Mouse (Mus musculus): ENCODE data around the gene Pfas. TPM values are rescaled to one million over a fixed set of nuclear protein-coding genes. Genes with fewer than 3 reads are reported as not detected.
"Not testable (repeated sequence)": the region's sequence is repeated elsewhere in the genome, so short reads cannot be mapped to it uniquely, and the experiment has no call there.

Pfas gene
- polyA plus RNA-seq, 1 experiment from 2014 or later = 12.9 TPM

DNA sequence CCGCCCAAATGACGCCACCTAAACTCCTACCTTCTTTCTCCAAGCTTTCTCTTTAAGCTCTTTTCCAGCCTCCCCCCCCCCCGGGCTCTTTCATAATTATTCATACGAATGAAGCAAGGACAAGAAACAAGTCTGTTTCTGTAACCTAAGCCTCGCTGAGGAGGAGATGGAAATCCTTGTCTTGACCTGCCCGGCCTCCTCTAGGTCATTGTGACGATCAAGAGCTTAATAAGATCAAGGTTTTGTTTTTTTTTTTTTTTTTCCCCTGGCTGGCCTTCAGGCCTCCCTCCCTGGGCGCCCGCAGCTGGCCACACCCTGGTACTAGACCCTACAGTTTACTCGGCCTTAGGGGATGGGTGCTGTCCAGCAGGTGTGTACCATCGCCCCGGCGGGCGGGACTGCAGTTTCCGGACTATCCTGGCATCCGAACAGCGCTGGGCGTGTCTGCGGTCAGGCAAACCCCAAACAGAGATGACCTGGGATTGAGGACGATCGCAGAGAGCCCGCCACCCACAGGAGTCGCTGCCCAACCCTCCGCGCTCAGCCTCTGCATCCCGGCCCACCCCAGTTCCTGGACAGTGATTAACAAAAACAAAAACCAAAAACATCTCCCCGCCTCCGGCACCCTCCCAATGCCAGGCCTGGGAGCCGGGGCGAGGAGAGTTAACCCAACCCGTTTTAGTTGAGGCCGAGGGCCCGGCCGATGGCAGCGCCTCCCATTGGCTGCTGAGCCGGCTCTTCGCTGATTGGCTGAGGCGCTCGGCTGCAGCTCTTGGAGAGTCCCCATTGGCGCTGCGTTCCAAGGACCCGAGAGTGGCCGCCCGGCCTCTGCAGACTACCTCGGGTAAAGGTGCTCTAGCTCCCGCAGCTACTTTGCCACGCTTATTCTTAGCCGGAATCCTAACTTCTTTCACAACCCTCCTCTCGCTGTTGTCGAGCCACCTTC, 40.6 kb downstream of the Pfas start, which contains the start of gene Slc25a35:
TSS of gene Slc25a35 (plus strand) at position 795 of the 946 bp plus-strand sequence.
- H3K9me3 ChIP-seq (ENCODE audit: control insufficient read depth, low read length) = no peaks in the 10 kb centered on the region
- H3K9ac ChIP-seq (ENCODE audit: low read depth, low read length) = peak within 1 kb of the TSS; percentile 79
- no peaks in the 10 kb centered on the region for H3K27me3 ChIP-seq (replicated peaks; ENCODE audit: control insufficient read depth, insufficient read depth, low read length)
- peak within 1 kb of the TSS; percentile 77 for H3K27ac ChIP-seq (ENCODE audit: low read depth, low read length)
- no peaks in the 10 kb centered on the region for H3K36me3 ChIP-seq (ENCODE audit: control insufficient read depth, insufficient read depth, low read length)
- ATAC-seq = peak; percentile 97
- H3K4me1 ChIP-seq (ENCODE audit: control insufficient read depth, insufficient read depth, low read depth, low read length) = peaks cover 12% of the 10 kb centered on the region
- H3K4me2 ChIP-seq (ENCODE audit: low read length) = peak within 1 kb of the TSS; percentile 95
- WGBS = under 1% methylated on average over 50 of the region's 50 CpGs
- peak within 1 kb of the TSS; percentile 68 for H3K4me3 ChIP-seq (ENCODE audit: low read length)

DNA sequence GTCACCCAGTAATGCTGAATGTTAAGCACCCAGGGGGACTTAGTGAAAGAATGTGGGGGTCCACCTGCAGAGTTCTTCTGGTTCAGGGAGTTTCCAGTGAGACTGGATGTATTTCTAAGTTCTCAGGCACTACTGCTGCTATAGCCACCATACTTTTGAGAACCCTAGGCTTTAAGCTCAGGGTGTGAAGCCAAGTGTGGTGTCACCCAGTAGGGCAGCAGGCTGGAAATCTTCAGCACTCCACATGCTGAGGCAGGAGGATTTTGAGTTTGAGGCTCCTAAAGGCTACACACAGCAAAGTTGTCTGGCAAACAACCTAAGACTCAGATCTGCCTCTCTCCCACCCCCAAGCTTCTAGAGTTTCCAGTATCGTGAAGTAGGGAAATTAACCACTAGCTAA, 41.7 kb downstream of the Pfas start:
- Histone ChIP-seq H3K4me2 (ENCODE audit: low read length) (peak overlapping the region; percentile 95; the same call in 1 of the 2 replicates), H3K27me3 (replicated peaks; ENCODE audit: control insufficient read depth, insufficient read depth, low read length) (no peaks in the 10 kb centered on the region), H3K4me1 (ENCODE audit: control insufficient read depth, insufficient read depth, low read depth, low read length) (peaks cover 12% of the 10 kb centered on the region), H3K27ac (ENCODE audit: low read depth, low read length) (no peak overlapping the region), H3K4me3 (ENCODE audit: low read length) (no peak overlapping the region), H3K9ac (ENCODE audit: low read depth, low read length) (no peak overlapping the region), H3K9me3 (ENCODE audit: control insufficient read depth, low read length) (no peaks in the 10 kb centered on the region), H3K36me3 (ENCODE audit: control insufficient read depth, insufficient read depth, low read length) (no peaks in the 10 kb centered on the region)
- 61% methylated on average over 1 of the region's 1 CpGs for WGBS
- no peak for ATAC-seq

DNA sequence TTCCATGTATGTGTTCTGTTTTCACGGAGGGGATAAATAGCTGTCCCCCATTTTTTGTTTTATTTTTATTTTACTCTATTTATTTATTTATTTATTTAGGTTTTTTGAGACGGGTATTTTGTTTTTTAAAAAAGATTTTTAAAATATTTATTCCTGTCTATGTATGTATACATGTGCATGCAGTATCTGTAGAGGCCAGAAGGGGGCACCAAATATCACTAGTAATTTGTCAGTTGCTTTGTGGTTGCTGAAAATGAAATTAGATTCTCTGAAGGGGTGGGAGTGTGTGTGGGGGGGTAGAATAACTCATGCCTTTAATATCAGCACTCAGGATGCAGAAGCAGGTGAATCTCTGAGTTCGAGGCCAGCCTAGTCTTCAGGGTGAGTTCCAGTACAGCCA, 42.4 kb downstream of the Pfas start:
- H3K9me3 ChIP-seq (ENCODE audit: control insufficient read depth, low read length) = no peaks in the 10 kb centered on the region
- no peak overlapping the region for H3K4me3 ChIP-seq (ENCODE audit: low read length)
- peaks cover 12% of the 10 kb centered on the region for H3K4me1 ChIP-seq (ENCODE audit: control insufficient read depth, insufficient read depth, low read depth, low read length)
- no peak overlapping the region for H3K4me2 ChIP-seq (ENCODE audit: low read length)
- no peaks in the 10 kb centered on the region for H3K27me3 ChIP-seq (replicated peaks; ENCODE audit: control insufficient read depth, insufficient read depth, low read length)
- WGBS = 43% methylated on average over 3 of the region's 3 CpGs
- no peaks in the 10 kb centered on the region for H3K36me3 ChIP-seq (ENCODE audit: control insufficient read depth, insufficient read depth, low read length)
- ATAC-seq = no peak
- H3K27ac ChIP-seq (ENCODE audit: low read depth, low read length) = no peak overlapping the region
- no peak overlapping the region for H3K9ac ChIP-seq (ENCODE audit: low read depth, low read length)

DNA sequence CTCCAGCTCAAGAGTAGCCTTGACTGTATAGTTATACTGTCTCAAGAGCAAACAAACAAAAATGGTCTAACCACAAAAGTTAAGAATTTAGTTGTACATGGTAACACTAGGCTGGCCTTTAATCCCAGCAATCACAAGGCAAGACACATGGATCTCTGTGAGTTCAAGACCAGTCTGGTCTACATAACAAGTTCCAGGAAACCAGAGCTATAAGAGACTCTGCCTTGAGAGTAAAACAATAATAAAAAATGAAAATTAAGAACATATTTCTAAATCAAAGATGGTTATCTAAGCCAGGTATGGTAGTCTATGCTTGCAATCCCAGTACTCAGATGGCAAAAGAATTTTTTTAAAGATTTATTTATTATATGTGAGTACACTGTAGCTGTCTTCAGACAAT, 43.2 kb downstream of the Pfas start:
- Histone ChIP-seq H3K4me3 (ENCODE audit: low read length) (no peak overlapping the region), H3K9me3 (ENCODE audit: control insufficient read depth, low read length) (no peaks in the 10 kb centered on the region), H3K27me3 (replicated peaks; ENCODE audit: control insufficient read depth, insufficient read depth, low read length) (no peaks in the 10 kb centered on the region), H3K9ac (ENCODE audit: low read depth, low read length) (no peak overlapping the region), H3K36me3 (ENCODE audit: control insufficient read depth, insufficient read depth, low read length) (no peaks in the 10 kb centered on the region), H3K4me1 (ENCODE audit: control insufficient read depth, insufficient read depth, low read depth, low read length) (peaks cover 12% of the 10 kb centered on the region), H3K27ac (ENCODE audit: low read depth, low read length) (no peak overlapping the region), H3K4me2 (ENCODE audit: low read length) (no peak overlapping the region)
- no peak for ATAC-seq

DNA sequence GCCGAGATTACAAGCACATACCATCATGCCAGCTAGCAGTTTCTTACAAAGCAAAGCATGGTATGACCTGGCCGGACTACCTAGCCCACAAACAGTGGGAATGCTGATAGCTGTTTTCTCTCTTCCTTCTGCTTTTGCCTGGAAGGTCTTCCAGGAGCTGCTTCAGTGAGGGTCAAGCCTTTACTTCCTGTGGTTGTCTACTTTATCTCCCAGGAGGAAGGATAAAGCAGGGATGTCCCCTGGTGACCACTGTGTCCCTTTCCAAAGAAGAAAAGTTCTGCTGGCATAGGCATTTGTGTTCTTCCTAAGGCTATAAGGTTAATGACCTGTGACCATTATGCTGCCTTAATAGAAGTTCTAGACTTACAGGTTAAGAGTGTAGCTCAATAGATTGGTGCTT, 44.9 kb downstream of the Pfas start:
- Histone ChIP-seq H3K9me3 (ENCODE audit: control insufficient read depth, low read length) (no peaks in the 10 kb centered on the region), H3K9ac (ENCODE audit: low read depth, low read length) (no peak overlapping the region), H3K4me2 (ENCODE audit: low read length) (no peak overlapping the region), H3K4me1 (ENCODE audit: control insufficient read depth, insufficient read depth, low read depth, low read length) (peaks cover 8% of the 10 kb centered on the region), H3K27ac (ENCODE audit: low read depth, low read length) (no peak overlapping the region), H3K36me3 (ENCODE audit: control insufficient read depth, insufficient read depth, low read length) (no peaks in the 10 kb centered on the region), H3K27me3 (replicated peaks; ENCODE audit: control insufficient read depth, insufficient read depth, low read length) (no peaks in the 10 kb centered on the region; the same call in 1 of the 2 replicates), H3K4me3 (ENCODE audit: low read length) (no peak overlapping the region)
- WGBS = 79% methylated on average over 2 of the region's 2 CpGs
- no peak for ATAC-seq

DNA sequence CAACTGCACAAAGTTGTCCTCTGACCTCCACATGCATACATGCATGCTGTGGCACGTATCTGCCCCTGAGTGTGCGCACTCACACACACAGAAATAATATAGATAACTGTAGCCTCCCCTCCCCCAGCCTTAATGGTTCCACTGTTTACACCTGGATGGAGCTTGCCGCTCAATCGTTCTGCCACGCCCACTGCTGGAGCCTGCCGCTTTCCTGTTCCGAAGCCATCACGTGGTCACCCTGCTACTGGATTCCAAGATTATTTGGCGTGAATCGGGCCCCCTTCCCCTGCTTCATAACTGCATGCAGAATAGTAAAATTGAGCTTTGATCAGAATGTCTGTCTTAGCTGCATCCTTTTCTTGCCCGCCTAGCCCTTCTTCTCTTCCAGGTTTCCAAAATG, 46.1 kb downstream of the Pfas start:
- not testable (repeated sequence) for H3K27me3 ChIP-seq (replicated peaks; ENCODE audit: control insufficient read depth, insufficient read depth, low read length); H3K27ac ChIP-seq (ENCODE audit: low read depth, low read length); H3K36me3 ChIP-seq (ENCODE audit: control insufficient read depth, insufficient read depth, low read length); H3K9ac ChIP-seq (ENCODE audit: low read depth, low read length); H3K9me3 ChIP-seq (ENCODE audit: control insufficient read depth, low read length); H3K4me3 ChIP-seq (ENCODE audit: low read length); ATAC-seq; H3K4me2 ChIP-seq (ENCODE audit: low read length); H3K4me1 ChIP-seq (ENCODE audit: control insufficient read depth, insufficient read depth, low read depth, low read length)
- WGBS = 24% methylated on average over 11 of the region's 11 CpGs

DNA sequence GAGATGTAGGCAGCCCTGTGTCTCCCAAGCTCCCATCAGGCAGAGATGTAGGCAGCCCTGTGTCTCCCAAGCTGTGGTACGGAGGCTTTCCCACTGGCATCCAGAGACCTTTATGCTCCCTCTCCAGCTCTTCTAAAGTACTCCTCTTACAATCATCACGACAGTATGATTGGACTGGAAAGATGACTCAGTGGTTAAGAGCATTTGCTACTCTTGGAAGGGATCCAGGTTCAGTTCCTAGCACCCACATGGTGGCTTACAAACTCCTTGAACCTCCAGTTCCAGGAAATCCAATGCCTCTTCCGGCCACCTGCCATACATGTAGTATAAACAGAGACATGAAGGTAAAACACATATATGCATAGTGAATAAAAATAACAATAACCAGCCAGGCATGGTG, 46.7 kb downstream of the Pfas start:
- no peak overlapping the region for H3K27ac ChIP-seq (ENCODE audit: low read depth, low read length)
- no peak for ATAC-seq
- no peak overlapping the region for H3K4me2 ChIP-seq (ENCODE audit: low read length)
- no peaks in the 10 kb centered on the region for H3K36me3 ChIP-seq (ENCODE audit: control insufficient read depth, insufficient read depth, low read length)
- peaks cover 6% of the 10 kb centered on the region for H3K27me3 ChIP-seq (replicated peaks; ENCODE audit: control insufficient read depth, insufficient read depth, low read length)
- WGBS = 73% methylated on average over 3 of the region's 3 CpGs
- no peaks in the 10 kb centered on the region for H3K4me1 ChIP-seq (ENCODE audit: control insufficient read depth, insufficient read depth, low read depth, low read length)
- H3K9ac ChIP-seq (ENCODE audit: low read depth, low read length) = no peak overlapping the region
- H3K4me3 ChIP-seq (ENCODE audit: low read length) = no peak overlapping the region
- H3K9me3 ChIP-seq (ENCODE audit: control insufficient read depth, low read length) = no peaks in the 10 kb centered on the region

DNA sequence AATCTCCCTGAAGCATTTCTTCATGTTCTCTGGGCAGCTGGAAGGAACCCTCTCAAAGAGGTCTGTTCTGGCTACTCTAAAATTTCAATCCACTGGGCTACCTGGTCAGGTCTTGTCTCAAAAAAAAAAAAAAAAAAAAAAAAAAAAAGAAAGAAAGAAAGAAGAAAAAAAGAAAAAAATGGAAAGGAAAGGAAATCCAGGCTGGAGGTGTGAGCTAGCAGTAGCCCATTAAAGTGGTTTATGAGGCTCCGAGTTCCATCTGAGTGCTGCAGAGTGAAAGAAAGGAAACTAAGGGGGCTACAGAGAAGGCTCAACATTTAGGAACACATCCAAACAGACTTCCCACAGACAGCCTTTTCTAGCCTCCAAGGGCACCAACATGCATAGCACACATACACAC, 50.3 kb downstream of the Pfas start:
- peaks cover 11% of the 10 kb centered on the region for H3K4me1 ChIP-seq (ENCODE audit: control insufficient read depth, insufficient read depth, low read depth, low read length)
- H3K36me3 ChIP-seq (ENCODE audit: control insufficient read depth, insufficient read depth, low read length) = no peaks in the 10 kb centered on the region
- H3K27me3 ChIP-seq (replicated peaks; ENCODE audit: control insufficient read depth, insufficient read depth, low read length) = peaks cover 20% of the 10 kb centered on the region
- no peak overlapping the region for H3K27ac ChIP-seq (ENCODE audit: low read depth, low read length)
- no peak for ATAC-seq
- H3K9me3 ChIP-seq (ENCODE audit: control insufficient read depth, low read length) = no peaks in the 10 kb centered on the region
- H3K4me3 ChIP-seq (ENCODE audit: low read length) = no peak overlapping the region
- WGBS = 90% methylated on average over 1 of the region's 1 CpGs
- no peak overlapping the region for H3K9ac ChIP-seq (ENCODE audit: low read depth, low read length)
- no peak overlapping the region for H3K4me2 ChIP-seq (ENCODE audit: low read length)

DNA sequence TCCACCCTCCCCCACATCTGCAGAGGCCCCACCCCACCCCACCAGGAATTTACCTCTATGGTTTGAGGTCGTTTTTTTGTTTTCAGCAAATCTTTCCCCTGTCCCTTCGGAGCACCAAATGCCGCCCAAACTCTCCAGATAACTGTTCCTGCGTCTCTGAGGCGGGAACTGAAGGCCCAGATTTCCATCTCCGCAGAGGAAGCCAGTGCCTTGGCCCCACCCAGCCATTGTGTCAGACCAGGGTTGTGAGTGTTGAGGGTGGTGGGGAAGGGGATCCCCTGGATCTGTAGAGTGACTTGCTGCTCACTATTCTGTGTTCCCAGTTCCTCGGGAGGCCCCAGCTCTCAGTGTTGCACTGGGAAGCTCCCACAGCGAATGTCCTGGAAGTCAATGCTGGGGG, 51.0 kb downstream of the Pfas start, which contains the start of gene Arhgef15:
TSS of gene Arhgef15 (minus strand) at position 173 of the 400 bp plus-strand sequence.
- H3K4me3 ChIP-seq (ENCODE audit: low read length) = 0 out of 2 replicates have a peak within 1 kb of the TSS, but pooled peaks have one; percentile 3

More for the DNA sequence above, 51.0 kb downstream of the Pfas start, which contains the start of gene Arhgef15:
- H3K9me3 ChIP-seq (ENCODE audit: control insufficient read depth, low read length) = no peaks in the 10 kb centered on the region
- H3K4me1 ChIP-seq (ENCODE audit: control insufficient read depth, insufficient read depth, low read depth, low read length) = peaks cover 11% of the 10 kb centered on the region
- H3K27ac ChIP-seq (ENCODE audit: low read depth, low read length) = peak within 1 kb of the TSS; percentile 16; the same call in 1 of the 2 replicates
- peaks cover 23% of the 10 kb centered on the region for H3K27me3 ChIP-seq (replicated peaks; ENCODE audit: control insufficient read depth, insufficient read depth, low read length)
- H3K4me2 ChIP-seq (ENCODE audit: low read length) = no peak within 1 kb of the TSS
- no peak within 1 kb of the TSS; the same call in 1 of the 2 replicates for H3K9ac ChIP-seq (ENCODE audit: low read depth, low read length)
- WGBS = 39% methylated on average over 8 of the region's 8 CpGs
- no peak for ATAC-seq
- H3K36me3 ChIP-seq (ENCODE audit: control insufficient read depth, insufficient read depth, low read length) = no peaks in the 10 kb centered on the region

All from hindbrain, embryonic 16.5 days (tissue).